Mouse (Mus musculus) hindbrain, embryonic 14.5 days (tissue): ENCODE results near the gene Slc39a3. TPM values are rescaled to one million over a fixed set of nuclear protein-coding genes. Genes with fewer than 3 reads are reported as not detected.
A peak's percentile ranks its signal among the peaks of the same experiment; 100 is the strongest.

Experiments
- ATAC-seq: fragments of 200-750 bp; cut with Nextera tagmentation; 2 replicates; pipeline ENCODE4 v1.8.0; 2017; ENCODE audit warnings: moderate number of reproducible peaks, mild to moderate bottlenecking, moderate TSS enrichment, moderate library complexity; ENCODE audit not compliant: low FRiP score
- DNase-seq: peaks from one replicate; pipeline ENCODE4 v3.0.0-alpha.2; 2015; ENCODE audit warnings: low spot score
- H3K27ac ChIP-seq: fragments of 300-500 bp; sonication (generic); 2 replicates; pipeline ENCODE4 v1.5.1; 2014; ENCODE audit warnings: mild to moderate bottlenecking, moderate library complexity
- H3K27me3 ChIP-seq: fragments of 300-500 bp; sonication (generic); 2 replicates; pipeline ENCODE4 v1.6.1; 2014; ENCODE audit warnings: mild to moderate bottlenecking, low read length, mixed read lengths; ENCODE audit not compliant: control insufficient read depth, insufficient read depth
- H3K36me3 ChIP-seq: fragments of 300-500 bp; sonication (generic); replicated peaks from 2 replicates; pipeline ENCODE4 v1.6.1; 2014; ENCODE audit not compliant: control insufficient read depth, insufficient read depth
- H3K4me1 ChIP-seq: fragments of 300-500 bp; sonication (generic); replicated peaks from 2 replicates; pipeline ENCODE4 v1.6.1; 2014; ENCODE audit warnings: antibody characterized with exemption, low read length, mixed read lengths; ENCODE audit not compliant: control insufficient read depth, insufficient read depth
- H3K4me2 ChIP-seq: fragments of 300-500 bp; sonication (generic); replicated peaks from 2 replicates; pipeline ENCODE4 v1.6.1; 2014; ENCODE audit warnings: mild to moderate bottlenecking, moderate library complexity
- H3K4me3 ChIP-seq: fragments of 300-500 bp; sonication (generic); replicated peaks from 2 replicates; pipeline ENCODE4 v1.5.1; 2014; ENCODE audit warnings: mild to moderate bottlenecking, low read length
- H3K9ac ChIP-seq: fragments of 300-500 bp; sonication (generic); 2 replicates; pipeline ENCODE4 v1.6.1; 2014
- H3K9me3 ChIP-seq: fragments of 300-500 bp; sonication (generic); 2 replicates; pipeline ENCODE4 v1.6.1; 2016; ENCODE audit warnings: low read length; ENCODE audit not compliant: control insufficient read depth
- WGBS: fragments of 180-500 bp; shearing (Covaris S2); extraction: QIAGEN DNeasy Blood & Tissue Kit; methylation state at CpG from one replicate; pipeline ENCODE4 v1.1.7; 2014; 5-methylcytosine and 5-hydroxymethylcytosine counted together
- polyA plus RNA-seq: library from polyadenylated mRNA; unstranded; fragments of >200 nt; fragmentation: Nextera tagmentation; extraction: Ambion mirVana; gene quantifications from 2 replicates; pipeline ENCODE4 v1.2.1, GENCODE M21; 2014

Slc39a3 gene
- polyA plus RNA-seq, 1 experiment from 2014 or later = 33.7 TPM

DNA sequence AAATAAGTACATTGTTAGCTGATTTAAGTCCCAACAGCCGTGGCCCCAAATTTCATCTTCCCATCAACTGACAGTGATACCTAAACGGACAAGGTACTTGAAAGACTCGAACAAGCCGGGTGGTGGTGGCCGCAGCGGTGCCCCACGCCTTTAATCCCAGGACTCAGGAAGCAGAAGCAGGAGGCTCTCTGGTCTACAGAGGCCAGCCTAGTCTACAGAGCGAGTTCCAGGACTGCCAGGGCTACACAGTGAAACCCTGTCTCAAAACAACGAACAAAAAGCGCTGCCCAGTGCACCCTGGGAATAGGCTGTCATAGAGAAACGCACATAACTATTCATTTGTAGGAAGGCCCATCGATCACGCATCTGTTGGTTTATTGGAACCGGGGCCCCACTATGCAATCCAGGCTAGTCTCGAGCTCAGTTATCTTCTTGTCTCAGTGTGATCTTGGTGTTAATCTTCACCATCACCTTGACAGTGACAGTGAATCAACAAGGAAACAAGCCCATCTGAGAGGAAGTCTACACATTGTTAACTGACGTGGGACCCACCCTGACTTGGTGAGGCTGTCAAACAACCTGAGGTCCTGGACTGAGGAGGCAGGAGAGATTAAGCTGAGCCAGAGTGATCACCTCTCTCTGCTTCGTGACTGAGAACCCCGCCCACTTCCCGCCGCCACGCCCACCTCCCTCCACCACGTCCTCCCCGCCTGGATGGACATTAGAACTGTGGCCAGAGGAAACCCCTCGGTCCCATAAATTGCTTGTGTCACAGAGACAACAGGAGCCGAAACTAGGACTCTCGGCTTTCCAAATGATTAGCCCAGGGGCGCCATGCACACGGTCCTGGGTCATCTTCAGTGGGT, 36.8 kb downstream of the Slc39a3 start:
- Histone ChIP-seq H3K9ac (peak overlapping the region; percentile 34), H3K36me3 (no peaks in the 10 kb centered on the region), H3K4me2 (no peak overlapping the region), H3K4me1 (peaks cover 17% of the 10 kb centered on the region), H3K4me3 (no peak overlapping the region), H3K9me3 (no peaks in the 10 kb centered on the region), H3K27ac (no peak overlapping the region), H3K27me3 (no peaks in the 10 kb centered on the region)
- DNase-seq (no peak), ATAC-seq (no peak)
- WGBS = 47% methylated on average over 28 of the region's 28 CpGs

- Histone ChIP-seq H3K36me3 (no peaks in the 10 kb centered on the region), H3K9me3 (no peaks in the 10 kb centered on the region), H3K4me1 (peaks cover 17% of the 10 kb centered on the region), H3K9ac (no peak overlapping the region; the same call in 1 of the 2 replicates), H3K27ac (no peak overlapping the region), H3K4me2 (peak overlapping the region; percentile 39), H3K27me3 (no peaks in the 10 kb centered on the region), H3K4me3 (0 out of 2 replicates have a peak overlapping the region, but pooled peaks have one; percentile 14)
- ATAC-seq (peak; percentile 69), DNase-seq (peak; percentile 89)
- WGBS = 32% methylated on average over 37 of the region's 37 CpGs
These were observed 37.6 kb downstream of the Slc39a3 start for GRCm38 (mm10) chr10:80999362-81000196.

GRCm38 (mm10) chr10:80998778-80999177, 38.4 kb downstream of the Slc39a3 start:
- H3K4me1 ChIP-seq = peaks cover 17% of the 10 kb centered on the region
- no peak overlapping the region for H3K4me2 ChIP-seq
- H3K4me3 ChIP-seq = no peak overlapping the region
- DNase-seq (peak; percentile 68), ATAC-seq (no peak)
- H3K9me3 ChIP-seq = no peaks in the 10 kb centered on the region
- H3K27me3 ChIP-seq = no peaks in the 10 kb centered on the region
- no peak overlapping the region for H3K9ac ChIP-seq
- no peak overlapping the region for H3K27ac ChIP-seq
- H3K36me3 ChIP-seq = no peaks in the 10 kb centered on the region
- 21% methylated on average over 12 of the region's 12 CpGs for WGBS

DNA sequence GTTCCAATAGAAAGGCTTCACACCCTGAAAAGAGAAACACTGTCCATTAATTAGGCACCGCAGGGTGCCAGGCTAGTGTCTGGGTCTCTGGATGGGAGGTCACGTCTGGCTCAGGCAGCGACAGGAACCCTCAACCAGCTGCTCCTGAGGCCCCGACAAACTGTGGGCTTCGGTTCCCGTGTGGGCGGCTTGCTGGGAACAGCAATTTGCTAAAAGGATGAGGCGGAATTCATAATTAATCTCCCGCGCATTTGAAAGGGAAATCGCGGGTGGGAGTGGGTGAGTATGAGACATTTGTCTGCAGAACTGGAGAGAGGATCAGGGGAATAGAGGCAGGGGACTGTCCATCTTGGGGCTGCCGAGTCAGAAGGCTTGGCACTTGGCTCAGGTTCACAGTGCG, 39.2 kb downstream of the Slc39a3 start:
- Histone ChIP-seq H3K4me3 (no peak overlapping the region), H3K9me3 (no peaks in the 10 kb centered on the region), H3K4me2 (no peak overlapping the region), H3K36me3 (no peaks in the 10 kb centered on the region), H3K27ac (no peak overlapping the region), H3K9ac (no peak overlapping the region; the same call in 1 of the 2 replicates), H3K4me1 (peaks cover 17% of the 10 kb centered on the region), H3K27me3 (no peaks in the 10 kb centered on the region)
- ATAC-seq (no peak), DNase-seq (no peak)
- 25% methylated on average over 14 of the region's 14 CpGs for WGBS

DNA sequence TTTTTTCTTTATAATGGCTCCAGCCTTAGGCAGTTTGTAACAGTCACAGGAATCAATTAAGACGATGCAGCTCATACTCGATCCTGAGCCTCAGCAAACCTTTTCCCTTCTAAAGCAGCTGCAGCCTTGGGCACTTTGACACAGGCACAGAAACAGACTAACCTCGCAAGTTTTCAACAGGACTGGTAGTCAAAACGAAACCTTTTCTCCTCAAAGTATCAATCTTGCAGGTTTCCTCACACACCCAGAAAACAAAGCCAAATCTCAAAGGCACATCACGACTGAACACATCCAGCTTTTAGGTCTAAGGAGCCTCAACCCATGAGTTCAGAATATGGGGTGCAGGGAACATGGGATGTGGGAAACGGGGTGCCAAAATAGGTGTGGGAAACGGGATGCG, 39.9 kb downstream of the Slc39a3 start:
- Histone ChIP-seq H3K36me3 (no peaks in the 10 kb centered on the region), H3K27me3 (no peaks in the 10 kb centered on the region), H3K9me3 (no peaks in the 10 kb centered on the region), H3K27ac (no peak overlapping the region), H3K9ac (no peak overlapping the region), H3K4me2 (no peak overlapping the region), H3K4me1 (peaks cover 17% of the 10 kb centered on the region), H3K4me3 (no peak overlapping the region)
- no peak for ATAC-seq
- WGBS = 87% methylated on average over 8 of the region's 8 CpGs
- DNase-seq = no peak

- no peak for DNase-seq
- 95% methylated on average over 8 of the region's 8 CpGs for WGBS
- H3K27ac ChIP-seq = no peak overlapping the region
- H3K4me3 ChIP-seq = no peak overlapping the region
- H3K9ac ChIP-seq = no peak overlapping the region
- H3K27me3 ChIP-seq = no peaks in the 10 kb centered on the region
- peaks cover 17% of the 10 kb centered on the region for H3K4me1 ChIP-seq
- no peak for ATAC-seq
- H3K4me2 ChIP-seq = no peak overlapping the region
- H3K36me3 ChIP-seq = no peaks in the 10 kb centered on the region
- no peaks in the 10 kb centered on the region for H3K9me3 ChIP-seq
These were observed 40.7 kb downstream of the Slc39a3 start for GRCm38 (mm10) chr10:80996501-80996900.

- H3K4me3 ChIP-seq = peak overlapping the region; percentile 10; the same call in 1 of the 2 replicates
- peak overlapping the region; percentile 42 for H3K4me2 ChIP-seq
- H3K27ac ChIP-seq = no peak overlapping the region
- 0 out of 2 replicates have a peak, but pooled peaks have one; percentile 29 for ATAC-seq
- H3K9ac ChIP-seq = 0 out of 2 replicates have a peak overlapping the region, but pooled peaks have one; percentile 20
- 14% methylated on average over 21 of the region's 21 CpGs for WGBS
- H3K9me3 ChIP-seq = no peaks in the 10 kb centered on the region
- H3K36me3 ChIP-seq = no peaks in the 10 kb centered on the region
- H3K4me1 ChIP-seq = peaks cover 6% of the 10 kb centered on the region; the same call in 1 of the 2 replicates
- no peaks in the 10 kb centered on the region for H3K27me3 ChIP-seq
- DNase-seq = peak; percentile 90
These were observed 42.1 kb downstream of the Slc39a3 start for GRCm38 (mm10) chr10:80995091-80995632.

- Histone ChIP-seq H3K9me3 (no peaks in the 10 kb centered on the region), H3K4me1 (peaks cover 2% of the 10 kb centered on the region; the same call in 1 of the 2 replicates), H3K9ac (0 out of 2 replicates have a peak overlapping the region, but pooled peaks have one; percentile 20), H3K36me3 (no peaks in the 10 kb centered on the region), H3K4me3 (no peak overlapping the region), H3K27ac (no peak overlapping the region), H3K27me3 (no peaks in the 10 kb centered on the region), H3K4me2 (no peak overlapping the region)
- ATAC-seq (no peak), DNase-seq (no peak)
- 63% methylated on average over 4 of the region's 4 CpGs for WGBS
These were observed 42.6 kb downstream of the Slc39a3 start for GRCm38 (mm10) chr10:80994621-80995020.

- DNase-seq = no peak
- ATAC-seq = no peak
- Histone ChIP-seq H3K4me1 (no peaks in the 10 kb centered on the region), H3K27ac (no peak overlapping the region), H3K4me3 (no peak overlapping the region), H3K4me2 (no peak overlapping the region), H3K36me3 (no peaks in the 10 kb centered on the region), H3K27me3 (no peaks in the 10 kb centered on the region), H3K9ac (no peak overlapping the region), H3K9me3 (no peaks in the 10 kb centered on the region)
- WGBS = 56% methylated on average over 5 of the region's 5 CpGs
These were observed 44.0 kb downstream of the Slc39a3 start for GRCm38 (mm10) chr10:80993276-80993675.
